Mouse (Mus musculus) lung, embryonic 14.5 days (tissue): ENCODE data around the gene V1ra8. TPM values are rescaled to one million over a fixed set of nuclear protein-coding genes. Genes with fewer than 3 reads are reported as not detected.
"Not testable (repeated sequence)": the region's sequence is repeated elsewhere in the genome, so short reads cannot be mapped to it uniquely, and the experiment has no call there.

Experiments
- ATAC-seq: fragments of 200-750 bp; cut with Nextera tagmentation; 2 replicates; pipeline ENCODE4 v1.8.0; 2017; ENCODE audit warnings: mild to moderate bottlenecking, moderate TSS enrichment, moderate library complexity; ENCODE audit not compliant: insufficient read depth
- DNase-seq: peaks from one replicate; pipeline ENCODE4 v3.0.0-alpha.2; 2015
- H3K27ac ChIP-seq: fragments of 300-500 bp; sonication (generic); 2 replicates; pipeline ENCODE4 v1.5.1; 2014; ENCODE audit warnings: low read depth, mild to moderate bottlenecking, moderate library complexity
- H3K27me3 ChIP-seq: fragments of 300-500 bp; sonication (generic); 2 replicates; pipeline ENCODE4 v1.6.1; 2014; ENCODE audit warnings: low read length, control low read depth; ENCODE audit not compliant: insufficient read depth
- H3K36me3 ChIP-seq: fragments of 300-500 bp; sonication (generic); 2 replicates; pipeline ENCODE4 v1.6.1; 2014; ENCODE audit warnings: control low read depth; ENCODE audit not compliant: insufficient read depth
- H3K4me1 ChIP-seq: fragments of 300-500 bp; sonication (generic); 2 replicates; pipeline ENCODE4 v1.6.1; 2014; ENCODE audit warnings: antibody characterized with exemption, control low read depth; ENCODE audit not compliant: insufficient read depth
- H3K4me2 ChIP-seq: fragments of 300-500 bp; sonication (generic); 2 replicates; pipeline ENCODE4 v1.6.1; 2014; ENCODE audit warnings: mild to moderate bottlenecking
- H3K4me3 ChIP-seq: fragments of 300-500 bp; sonication (generic); 2 replicates; pipeline ENCODE4 v1.5.1; 2014; ENCODE audit warnings: low read depth, low read length
- H3K9ac ChIP-seq: fragments of 300-500 bp; sonication (generic); 2 replicates; pipeline ENCODE4 v1.6.1; 2014
- H3K9me3 ChIP-seq: fragments of 300-500 bp; sonication (generic); 2 replicates; pipeline ENCODE4 v1.6.1; 2016; ENCODE audit warnings: low read depth, low read length, control low read depth
- CTCF ChIP-seq: IDR thresholded peaks from 2 replicates; pipeline ENCODE4 v1.5.1; 2016; ENCODE audit warnings: antibody characterized with exemption, low read depth
- WGBS: fragments of 180-500 bp; shearing (Covaris S2); extraction: QIAGEN DNeasy Blood & Tissue Kit; methylation state at CpG from one replicate; pipeline ENCODE4 v1.1.7; 2014; 5-methylcytosine and 5-hydroxymethylcytosine counted together
- polyA plus RNA-seq: library from polyadenylated mRNA; unstranded; fragments of >200 nt; fragmentation: Nextera tagmentation; extraction: Ambion mirVana; gene quantifications from 2 replicates; pipeline ENCODE4 v1.2.1, GENCODE M21; 2014

The V1ra8 gene
- polyA plus RNA-seq, result not detected in 2 replicates

DNA sequence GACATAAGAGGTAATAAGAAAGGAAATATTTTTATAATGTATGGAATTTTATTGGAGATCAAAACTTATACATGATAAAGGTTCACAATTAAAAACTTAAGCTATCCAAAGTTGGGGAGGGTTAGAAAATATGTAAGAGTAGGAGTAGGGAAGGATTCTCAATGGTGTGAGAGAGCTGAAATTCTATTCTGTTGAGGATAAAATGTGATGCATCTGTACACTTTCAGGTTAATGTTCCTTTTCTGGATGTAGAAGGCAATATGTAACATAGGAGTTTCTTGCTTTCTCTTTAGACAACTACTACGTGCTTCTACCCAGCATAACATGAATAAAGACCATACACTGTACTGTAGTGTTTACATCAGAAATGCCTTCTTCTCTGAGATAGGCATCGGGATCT lies at the start of gene V1ra8:
V1ra8 (plus strand) TSS at position 301 of the 400 bp plus-strand sequence.
- not testable (repeated sequence) for H3K36me3 ChIP-seq, H3K9me3 ChIP-seq, H3K27ac ChIP-seq, H3K4me2 ChIP-seq, H3K27me3 ChIP-seq, H3K9ac ChIP-seq, H3K4me1 ChIP-seq, DNase-seq, ATAC-seq, H3K4me3 ChIP-seq
- 57% methylated on average over 1 of the region's 2 CpGs for WGBS

- ATAC-seq, result no peak
Measured at GRCm38 (mm10) chr6:90160139-90160538, 42.5 kb upstream of the V1ra8 start.

DNA sequence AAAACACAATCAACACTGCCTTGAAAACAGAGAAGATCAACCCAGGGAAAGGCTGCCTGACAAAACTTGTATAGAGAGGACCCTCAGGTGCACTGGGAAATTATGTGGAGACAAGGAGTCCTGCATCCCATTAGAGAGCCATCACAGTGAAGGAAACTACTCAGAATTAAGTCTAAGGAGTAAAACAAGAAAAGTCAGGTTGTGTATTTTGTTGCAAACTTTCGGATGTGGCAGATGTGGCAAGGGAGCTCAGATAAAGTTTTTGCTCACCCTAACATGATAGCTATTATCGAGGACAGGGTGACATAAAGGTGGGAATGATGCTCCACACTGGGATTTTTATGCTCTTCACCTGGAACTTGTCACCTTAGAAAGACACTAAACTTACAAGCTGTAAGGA lies 28.1 kb upstream of the V1ra8 start, which contains the start of gene Vmn1r52:
Vmn1r52 (plus strand) TSS at position 301 of the 400 bp plus-strand sequence.
- no peak within 1 kb of the TSS for H3K4me2 ChIP-seq
- no peak within 1 kb of the TSS for H3K27ac ChIP-seq
- no peaks in the 10 kb centered on the region for H3K27me3 ChIP-seq
- no peaks in the 10 kb centered on the region for H3K4me1 ChIP-seq
- ATAC-seq (no peak), DNase-seq (no peak)
- H3K4me3 ChIP-seq, result no peak within 1 kb of the TSS
- H3K9me3 ChIP-seq, result no peaks in the 10 kb centered on the region
- TF ChIP-seq CTCF, result no peak
- 61% methylated on average over 2 of the region's 2 CpGs for WGBS
- H3K9ac ChIP-seq, result no peak within 1 kb of the TSS
- no peaks in the 10 kb centered on the region for H3K36me3 ChIP-seq

More at GRCm38 (mm10) chr6:90160139-90160538, 42.5 kb upstream of the V1ra8 start:
- H3K4me3 ChIP-seq, result no peak overlapping the region
- H3K9ac ChIP-seq, result no peak overlapping the region
- H3K27me3 ChIP-seq, result no peaks in the 10 kb centered on the region
- DNase-seq, result no peak
- 74% methylated on average over 3 of the region's 3 CpGs for WGBS
- no peak for TF ChIP-seq CTCF
- no peak overlapping the region for H3K4me2 ChIP-seq
- no peaks in the 10 kb centered on the region for H3K36me3 ChIP-seq
- no peaks in the 10 kb centered on the region for H3K4me1 ChIP-seq
- H3K27ac ChIP-seq, result no peak overlapping the region
- H3K9me3 ChIP-seq, result no peaks in the 10 kb centered on the region

GRCm38 (mm10) chr6:90224338-90224737 lies 21.7 kb downstream of the V1ra8 start, which contains the start of gene Vmn1r53:
Vmn1r53 (minus strand) TSS chr6:90224438.
- no peak within 1 kb of the TSS for H3K4me3 ChIP-seq
- no peak within 1 kb of the TSS for H3K4me2 ChIP-seq
- H3K27me3 ChIP-seq, result no peaks in the 10 kb centered on the region
- WGBS, result 87% methylated on average over 1 of the region's 1 CpGs
- no peak within 1 kb of the TSS for H3K9ac ChIP-seq
- DNase-seq, result no peak
- H3K36me3 ChIP-seq, result no peaks in the 10 kb centered on the region
- no peaks in the 10 kb centered on the region for H3K9me3 ChIP-seq
- ATAC-seq, result no peak
- no peak within 1 kb of the TSS for H3K27ac ChIP-seq
- no peak for TF ChIP-seq CTCF
- H3K4me1 ChIP-seq, result no peaks in the 10 kb centered on the region

GRCm38 (mm10) chr6:90232114-90232513 lies 29.5 kb downstream of the V1ra8 start:
- ATAC-seq, DNase-seq: not testable (repeated sequence)

DNA sequence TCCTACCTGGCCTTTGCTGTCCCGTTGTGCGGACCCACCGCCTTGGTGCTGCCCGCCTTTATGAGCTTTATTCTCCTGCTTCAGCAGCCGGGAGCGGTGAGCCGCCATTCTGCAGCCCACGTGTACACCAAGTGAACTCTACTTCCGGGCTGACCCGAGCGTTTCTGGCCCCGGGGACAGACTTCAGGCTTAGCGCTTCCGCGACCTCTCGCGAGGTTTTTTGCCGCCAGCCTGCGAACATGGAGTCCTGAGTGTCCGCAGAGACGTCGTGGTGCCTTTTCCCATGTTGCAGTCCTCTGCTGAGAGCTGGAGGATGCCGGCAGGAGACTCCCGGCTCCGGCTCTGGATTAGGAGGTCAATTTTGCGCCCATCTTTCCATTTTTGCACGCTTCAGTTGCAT lies 30.1 kb downstream of the V1ra8 start:
- no peak for TF ChIP-seq CTCF
- no peak for DNase-seq
- H3K27me3 ChIP-seq, result no peaks in the 10 kb centered on the region
- H3K36me3 ChIP-seq, result no peaks in the 10 kb centered on the region
- H3K4me2 ChIP-seq, result no peak overlapping the region
- no peak overlapping the region for H3K9ac ChIP-seq
- no peak for ATAC-seq
- no peaks in the 10 kb centered on the region for H3K4me1 ChIP-seq
- no peaks in the 10 kb centered on the region for H3K9me3 ChIP-seq
- H3K4me3 ChIP-seq, result no peak overlapping the region
- WGBS, result 49% methylated on average over 27 of the region's 27 CpGs
- no peak overlapping the region for H3K27ac ChIP-seq

More at GRCm38 (mm10) chr6:90232114-90232513, 29.5 kb downstream of the V1ra8 start:
- not testable (repeated sequence) for H3K27me3 ChIP-seq, H3K4me2 ChIP-seq, H3K27ac ChIP-seq, H3K9me3 ChIP-seq, H3K9ac ChIP-seq, H3K4me3 ChIP-seq, H3K36me3 ChIP-seq, H3K4me1 ChIP-seq
- WGBS, result 64% methylated on average over 4 of the region's 4 CpGs

- WGBS, result 85% methylated on average over 3 of the region's 3 CpGs
- DNase-seq (no peak), ATAC-seq (no peak)
- Histone ChIP-seq H3K27me3 (no peaks in the 10 kb centered on the region), H3K4me2 (no peak overlapping the region), H3K36me3 (no peaks in the 10 kb centered on the region), H3K9me3 (no peaks in the 10 kb centered on the region), H3K9ac (no peak overlapping the region), H3K4me3 (no peak overlapping the region), H3K4me1 (no peaks in the 10 kb centered on the region), H3K27ac (no peak overlapping the region)
- no peak for TF ChIP-seq CTCF
Measured at GRCm38 (mm10) chr6:90244019-90244418, 41.4 kb downstream of the V1ra8 start.

DNA sequence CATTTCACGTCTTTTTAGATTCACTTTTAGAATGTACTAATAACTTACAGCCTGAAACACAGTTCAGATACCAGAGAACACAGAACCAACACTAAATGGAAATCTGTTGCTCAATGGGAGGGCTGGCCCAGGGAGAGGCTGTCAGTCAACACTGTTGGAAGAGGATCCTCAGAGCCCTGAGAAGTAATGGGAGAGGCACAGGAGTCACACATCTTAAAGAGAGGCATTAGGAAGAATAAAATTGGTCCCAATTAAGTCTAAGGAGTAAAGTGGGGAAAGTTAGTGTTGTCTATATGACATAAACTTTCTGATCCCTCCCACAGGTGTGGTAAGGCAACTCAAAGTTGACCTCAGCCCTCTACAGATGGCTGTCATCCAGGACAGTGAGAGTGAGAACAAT lies 43.4 kb downstream of the V1ra8 start, which contains the start of gene Vmn1r54:
Vmn1r54 (plus strand) TSS at position 301 of the 400 bp plus-strand sequence.
- Histone ChIP-seq H3K9me3 (no peaks in the 10 kb centered on the region), H3K4me1 (no peaks in the 10 kb centered on the region), H3K9ac (no peak within 1 kb of the TSS), H3K4me3 (no peak within 1 kb of the TSS), H3K36me3 (no peaks in the 10 kb centered on the region), H3K27me3 (no peaks in the 10 kb centered on the region), H3K4me2 (no peak within 1 kb of the TSS), H3K27ac (no peak within 1 kb of the TSS)
- no peak for TF ChIP-seq CTCF
- ATAC-seq (no peak), DNase-seq (no peak)
- 79% methylated on average over 1 of the region's 1 CpGs for WGBS

Other genes with a start within 250 kb of the V1ra8 start
- gene Vmn1r46, start 233.5 kb upstream of the V1ra8 start, polyA plus RNA-seq, result not detected in 2 replicates
- gene Vmn1r47, start 186.6 kb upstream of the V1ra8 start, polyA plus RNA-seq, result not detected in 2 replicates
- gene Vmn1r48, start 166.0 kb upstream of the V1ra8 start, polyA plus RNA-seq, result not detected in 2 replicates
- not detected in 2 replicates for gene Vmn1r49, start 124.3 kb upstream of the V1ra8 start, polyA plus RNA-seq
- not detected in 2 replicates for gene Vmn1r50, start 101.4 kb upstream of the V1ra8 start, polyA plus RNA-seq
- not detected in 2 replicates for gene Vmn1r51, start 80.2 kb upstream of the V1ra8 start, polyA plus RNA-seq
- not detected in 2 replicates for gene Vmn1r52, start 28.0 kb upstream of the V1ra8 start, polyA plus RNA-seq
- 0.16 TPM in 1 of 2 replicates, not detected in the other for gene Vmn1r53, start 21.6 kb downstream of the V1ra8 start, polyA plus RNA-seq
- not detected in 2 replicates for gene Vmn1r54, start 43.5 kb downstream of the V1ra8 start, polyA plus RNA-seq
- not detected in 2 replicates for gene BC048671, start 98.4 kb downstream of the V1ra8 start, polyA plus RNA-seq
- gene Chst13, start 122.4 kb downstream of the V1ra8 start, polyA plus RNA-seq, result not detected in 2 replicates
- not detected in 2 replicates for gene Uroc1, start 130.5 kb downstream of the V1ra8 start, polyA plus RNA-seq
- 10.4 and 11.9 TPM in 2 replicates for gene Zxdc, start 166.7 kb downstream of the V1ra8 start, polyA plus RNA-seq
- 0.43 and 0.57 TPM in 2 replicates for gene Cfap100, start 226.0 kb downstream of the V1ra8 start, polyA plus RNA-seq